Mouse (Mus musculus) heart, embryonic 11.5 days (tissue): ENCODE measurements around the gene Tmed8. TPM values are rescaled to one million over a fixed set of nuclear protein-coding genes. Genes with fewer than 3 reads are reported as not detected.
"Not testable (repeated sequence)": the region's sequence is repeated elsewhere in the genome, so short reads cannot be mapped to it uniquely, and the experiment has no call there.

ENCODE experiments used
- ATAC-seq: fragments of 200-750 bp; cut with Nextera tagmentation; replicated peaks from 2 replicates; pipeline ENCODE4 v1.8.0; 2017; ENCODE audit warnings: moderate library complexity; ENCODE audit not compliant: insufficient number of reproducible peaks, low FRiP score, low TSS enrichment
- H3K27ac ChIP-seq: fragments of 300-500 bp; sonication (generic); 2 replicates; pipeline ENCODE4 v1.5.1; 2014; ENCODE audit warnings: mild to moderate bottlenecking, low read depth, low read length
- H3K27me3 ChIP-seq: fragments of 300-500 bp; sonication (generic); 2 replicates; pipeline ENCODE4 v1.6.1; 2014; ENCODE audit warnings: mild to moderate bottlenecking, low read length, mixed read lengths; ENCODE audit not compliant: control insufficient read depth, insufficient read depth
- H3K36me3 ChIP-seq: fragments of 300-500 bp; sonication (generic); 2 replicates; pipeline ENCODE4 v1.6.1; 2014; ENCODE audit warnings: mild to moderate bottlenecking, low read length, moderate library complexity, mixed read lengths; ENCODE audit not compliant: control insufficient read depth, insufficient read depth
- H3K4me1 ChIP-seq: fragments of 300-500 bp; sonication (generic); 2 replicates; pipeline ENCODE4 v1.6.1; 2014; ENCODE audit warnings: low read length; ENCODE audit not compliant: control insufficient read depth, insufficient read depth
- H3K4me2 ChIP-seq: fragments of 300-500 bp; sonication (generic); 2 replicates; pipeline ENCODE4 v1.6.1; 2014; ENCODE audit warnings: mild to moderate bottlenecking, moderate library complexity
- H3K4me3 ChIP-seq: fragments of 300-500 bp; sonication (generic); 2 replicates; pipeline ENCODE4 v1.5.1; 2014; ENCODE audit warnings: low read depth, low read length
- H3K9ac ChIP-seq: fragments of 300-500 bp; sonication (generic); 2 replicates; pipeline ENCODE4 v1.6.1; 2014; ENCODE audit warnings: mild to moderate bottlenecking, low read depth, low read length, moderate library complexity
- H3K9me3 ChIP-seq: fragments of 300-500 bp; sonication (generic); replicated peaks from 2 replicates; pipeline ENCODE4 v1.6.1; 2016; ENCODE audit warnings: low read length; ENCODE audit not compliant: control insufficient read depth
- WGBS: fragments of 180-500 bp; shearing (Covaris S2); extraction: QIAGEN DNeasy Blood & Tissue Kit; methylation state at CpG from one replicate; pipeline ENCODE4 v1.1.7; 2014; ENCODE audit not compliant: insufficient replicate concordance; 5-methylcytosine and 5-hydroxymethylcytosine counted together
- polyA plus RNA-seq: library from polyadenylated mRNA; unstranded; fragments of >200 nt; fragmentation: Nextera tagmentation; extraction: Ambion mirVana; gene quantifications from 2 replicates; pipeline ENCODE4 v1.2.1, GENCODE M21; 2014

Gene Tmed8
- polyA plus RNA-seq, 1 experiment from 2014 or later: 2.1 TPM

DNA sequence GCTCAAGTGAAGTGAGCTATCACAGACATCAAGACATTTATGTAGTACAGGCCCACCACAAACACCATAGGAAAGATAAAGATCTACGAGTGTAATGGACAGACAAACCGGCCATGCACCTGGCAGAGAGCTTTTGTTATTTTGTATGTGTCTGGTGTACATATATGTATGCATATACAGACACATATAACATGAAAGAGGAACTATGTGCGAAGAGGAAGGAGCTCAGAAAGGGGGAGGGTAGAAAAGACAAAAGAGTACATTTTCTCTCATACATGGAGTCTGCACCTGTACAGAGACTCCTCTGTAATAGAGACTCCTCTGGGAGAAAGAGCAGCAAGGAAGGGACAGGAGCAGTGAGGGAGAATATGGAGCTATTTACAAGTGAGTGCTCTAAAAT, 7.2 kb downstream of the Tmed8 start:
- no peak for ATAC-seq
- H3K9me3 ChIP-seq: no peaks in the 10 kb centered on the region
- 85% methylated on average over 3 of the region's 3 CpGs for WGBS
- no peaks in the 10 kb centered on the region for H3K4me1 ChIP-seq
- no peak overlapping the region for H3K4me3 ChIP-seq
- no peaks in the 10 kb centered on the region for H3K36me3 ChIP-seq
- no peaks in the 10 kb centered on the region for H3K27me3 ChIP-seq
- H3K27ac ChIP-seq: no peak overlapping the region
- H3K4me2 ChIP-seq: no peak overlapping the region
- no peak overlapping the region for H3K9ac ChIP-seq

DNA sequence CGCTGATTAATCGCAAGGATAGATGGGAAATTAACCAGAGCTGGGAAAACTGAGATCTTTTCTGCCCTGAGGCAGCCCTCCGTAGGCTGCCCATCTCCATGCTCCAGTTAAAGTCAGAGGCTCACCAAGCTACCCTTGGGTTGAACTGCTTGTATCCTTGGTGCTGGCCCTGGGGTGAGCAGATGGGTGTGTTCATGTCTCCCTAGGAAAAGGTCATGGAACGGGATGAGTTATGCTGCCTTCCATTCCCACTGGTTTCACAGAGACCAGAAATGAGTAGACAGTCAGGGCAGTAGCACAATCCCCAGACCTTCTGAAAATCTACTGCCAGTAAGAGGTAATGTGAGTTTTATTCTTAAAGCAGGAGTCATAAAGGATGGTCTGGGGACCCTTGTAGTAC, 22.6 kb downstream of the Tmed8 start:
- 92% methylated on average over 4 of the region's 4 CpGs for WGBS
- Histone ChIP-seq H3K4me3 (no peak overlapping the region), H3K9me3 (no peaks in the 10 kb centered on the region), H3K36me3 (no peaks in the 10 kb centered on the region), H3K4me2 (no peak overlapping the region), H3K27me3 (no peaks in the 10 kb centered on the region), H3K9ac (no peak overlapping the region), H3K27ac (no peak overlapping the region), H3K4me1 (no peaks in the 10 kb centered on the region)
- no peak for ATAC-seq

DNA sequence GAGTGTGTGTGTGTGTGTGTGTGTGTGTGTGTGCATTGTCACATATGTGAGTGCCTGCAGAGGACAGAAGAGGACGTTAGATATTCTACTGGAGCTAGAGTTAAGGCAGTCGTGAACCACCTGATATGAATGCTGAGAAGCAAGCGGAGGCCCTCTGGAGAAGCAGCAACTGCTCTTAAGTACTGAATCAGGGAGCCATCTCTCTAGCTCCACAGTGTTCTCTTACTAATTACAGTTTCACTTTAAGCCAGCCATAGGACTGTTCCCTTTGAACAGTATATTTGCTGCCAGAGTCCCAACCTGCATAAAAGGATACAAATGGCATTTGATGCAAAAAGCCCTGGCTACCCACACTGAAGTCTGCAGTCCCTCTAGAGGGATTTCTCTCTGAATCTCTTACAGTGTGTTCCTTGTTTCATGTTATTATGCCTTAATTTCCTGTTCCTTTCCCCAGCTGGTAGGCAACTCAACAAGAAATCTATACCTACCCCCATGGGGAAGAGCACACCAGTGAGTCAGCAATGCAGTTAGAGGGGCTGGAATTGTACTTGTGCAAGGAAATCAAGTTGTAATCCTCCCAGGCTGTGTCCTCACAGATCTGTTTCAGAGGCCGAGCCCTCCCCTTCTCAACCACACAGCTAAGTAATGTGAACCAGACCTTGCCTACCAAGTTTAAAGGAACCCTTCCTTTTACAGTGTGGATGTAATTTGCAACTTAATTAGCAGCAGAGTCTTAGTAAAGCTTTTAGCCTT, 24.9 kb downstream of the Tmed8 start:
- 62% methylated on average over 4 of the region's 4 CpGs for WGBS

DNA sequence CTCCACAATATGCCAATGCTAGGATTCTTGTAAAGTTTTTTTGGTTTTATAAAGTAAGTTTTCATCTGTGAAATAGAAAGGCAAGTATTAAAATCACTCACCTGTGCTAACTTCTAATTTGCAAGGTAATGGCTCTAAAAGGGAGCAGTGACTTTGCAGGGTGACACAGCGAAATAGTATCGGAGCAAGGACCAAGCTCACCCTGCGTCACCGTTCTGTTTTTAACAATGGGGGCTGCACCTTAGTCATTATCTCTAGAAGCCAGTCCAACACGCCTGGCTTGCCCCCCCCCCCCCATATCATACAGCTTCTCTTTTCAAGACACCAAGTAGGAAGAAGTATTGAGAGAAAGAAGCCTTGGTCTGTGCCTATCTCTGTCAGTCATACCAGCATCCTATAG, 39.4 kb downstream of the Tmed8 start:
- WGBS: 79% methylated on average over 5 of the region's 5 CpGs
- H3K9me3 ChIP-seq: no peaks in the 10 kb centered on the region
- peak; percentile 83 for ATAC-seq

More for the DNA sequence above, 24.9 kb downstream of the Tmed8 start:
- H3K27me3 ChIP-seq: no peaks in the 10 kb centered on the region
- no peak overlapping the region for H3K27ac ChIP-seq
- H3K4me1 ChIP-seq: no peaks in the 10 kb centered on the region
- H3K4me2 ChIP-seq: no peak overlapping the region
- H3K9ac ChIP-seq: no peak overlapping the region
- H3K9me3 ChIP-seq: no peaks in the 10 kb centered on the region
- H3K4me3 ChIP-seq: no peak overlapping the region
- no peaks in the 10 kb centered on the region for H3K36me3 ChIP-seq
- no peak for ATAC-seq

DNA sequence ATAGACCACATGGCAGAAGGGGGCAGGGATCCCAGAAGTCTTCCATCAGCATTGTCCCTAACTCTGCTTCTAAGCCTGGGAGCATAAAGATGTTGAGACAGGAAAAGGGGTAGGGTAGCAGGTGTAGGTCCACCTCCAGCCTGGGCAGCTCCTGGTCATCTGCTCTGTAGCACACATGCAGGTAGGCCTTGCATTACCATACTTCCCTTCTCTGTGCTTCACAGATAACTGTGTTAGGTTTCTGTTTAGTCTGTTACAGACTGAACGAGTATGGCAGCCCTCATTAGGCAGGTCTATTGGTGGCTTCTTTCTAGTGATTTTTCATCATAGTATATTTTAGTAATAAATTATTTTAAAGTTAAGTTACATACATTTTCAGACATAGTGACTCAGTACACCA, 39.9 kb downstream of the Tmed8 start:
- H3K4me1 ChIP-seq: 0 out of 2 replicates have a peak, but pooled peaks cover 3% of the 10 kb centered on the region
- H3K4me2 ChIP-seq: no peak overlapping the region
- H3K9me3 ChIP-seq: no peaks in the 10 kb centered on the region
- no peak overlapping the region for H3K4me3 ChIP-seq
- WGBS: 61% methylated on average over 1 of the region's 1 CpGs
- H3K36me3 ChIP-seq: no peaks in the 10 kb centered on the region; the same call in 1 of the 2 replicates
- H3K9ac ChIP-seq: no peak overlapping the region
- H3K27me3 ChIP-seq: no peaks in the 10 kb centered on the region
- no peak; the same call in 1 of the 2 replicates for ATAC-seq
- H3K27ac ChIP-seq: peak overlapping the region; percentile 46; the same call in 1 of the 2 replicates

More for the DNA sequence above, 39.4 kb downstream of the Tmed8 start:
- H3K36me3 ChIP-seq: no peaks in the 10 kb centered on the region; the same call in 1 of the 2 replicates
- no peaks in the 10 kb centered on the region for H3K27me3 ChIP-seq
- peak overlapping the region; percentile 24; the same call in 1 of the 2 replicates for H3K4me2 ChIP-seq
- 0 out of 2 replicates have a peak, but pooled peaks cover 3% of the 10 kb centered on the region for H3K4me1 ChIP-seq
- peak overlapping the region; percentile 83 for H3K27ac ChIP-seq
- H3K9ac ChIP-seq: no peak overlapping the region
- H3K4me3 ChIP-seq: no peak overlapping the region

DNA sequence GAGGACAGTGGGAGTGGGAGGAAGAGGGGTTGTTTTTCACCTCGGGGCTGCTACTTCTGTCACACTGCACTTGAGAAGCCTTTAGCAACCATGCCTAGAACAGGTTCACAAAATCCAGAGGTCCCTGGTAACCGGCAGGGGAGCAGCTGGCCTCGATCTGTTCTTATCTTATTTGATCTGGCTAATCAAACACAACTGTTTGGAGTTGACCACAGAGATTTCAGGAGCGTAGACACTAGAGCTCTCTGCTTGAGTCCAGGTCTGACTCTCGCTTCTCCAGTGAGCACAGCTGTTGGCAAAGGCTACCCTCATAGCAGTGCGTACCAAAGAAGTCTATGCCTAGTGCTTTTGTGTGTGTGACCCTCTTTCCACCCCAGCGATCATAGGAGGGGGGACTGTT, 42.2 kb downstream of the Tmed8 start:
- WGBS: 69% methylated on average over 7 of the region's 7 CpGs

DNA sequence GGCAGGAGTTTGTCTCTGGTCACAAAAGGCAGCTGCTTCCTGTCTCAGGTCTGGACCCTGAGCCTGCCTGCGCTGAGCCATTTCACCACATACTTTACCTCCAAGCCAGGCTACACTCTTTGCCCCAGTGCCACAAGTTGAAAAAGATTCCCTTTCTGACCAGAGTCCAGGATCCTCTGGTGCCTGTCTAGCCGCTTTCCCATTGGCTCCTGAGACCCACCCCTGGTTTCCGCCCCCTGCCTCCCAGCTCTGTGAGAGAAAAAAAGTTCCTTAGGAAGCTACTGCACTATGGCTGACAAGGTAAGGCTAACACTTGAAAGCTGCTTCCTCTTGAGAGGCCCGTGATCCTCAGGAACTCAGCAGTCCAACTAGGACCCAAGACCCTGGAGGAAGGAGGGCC, 42.9 kb downstream of the Tmed8 start:
- peak overlapping the region; percentile 2; the same call in 1 of the 2 replicates for H3K4me2 ChIP-seq
- H3K9ac ChIP-seq: peak overlapping the region; percentile 10; the same call in 1 of the 2 replicates
- no peak for ATAC-seq
- H3K27me3 ChIP-seq: no peaks in the 10 kb centered on the region
- H3K36me3 ChIP-seq: no peaks in the 10 kb centered on the region; the same call in 1 of the 2 replicates
- no peaks in the 10 kb centered on the region for H3K9me3 ChIP-seq
- H3K4me3 ChIP-seq: no peak overlapping the region
- 33% methylated on average over 4 of the region's 4 CpGs for WGBS
- H3K4me1 ChIP-seq: 0 out of 2 replicates have a peak, but pooled peaks cover 3% of the 10 kb centered on the region
- no peak overlapping the region for H3K27ac ChIP-seq

More for the DNA sequence above, 42.2 kb downstream of the Tmed8 start:
- Histone ChIP-seq H3K4me1 (0 out of 2 replicates have a peak, but pooled peaks cover 3% of the 10 kb centered on the region), H3K4me2 (no peak overlapping the region), H3K27ac (no peak overlapping the region), H3K27me3 (no peaks in the 10 kb centered on the region), H3K9ac (no peak overlapping the region), H3K4me3 (no peak overlapping the region), H3K9me3 (no peaks in the 10 kb centered on the region), H3K36me3 (no peaks in the 10 kb centered on the region; the same call in 1 of the 2 replicates)
- ATAC-seq: no peak

DNA sequence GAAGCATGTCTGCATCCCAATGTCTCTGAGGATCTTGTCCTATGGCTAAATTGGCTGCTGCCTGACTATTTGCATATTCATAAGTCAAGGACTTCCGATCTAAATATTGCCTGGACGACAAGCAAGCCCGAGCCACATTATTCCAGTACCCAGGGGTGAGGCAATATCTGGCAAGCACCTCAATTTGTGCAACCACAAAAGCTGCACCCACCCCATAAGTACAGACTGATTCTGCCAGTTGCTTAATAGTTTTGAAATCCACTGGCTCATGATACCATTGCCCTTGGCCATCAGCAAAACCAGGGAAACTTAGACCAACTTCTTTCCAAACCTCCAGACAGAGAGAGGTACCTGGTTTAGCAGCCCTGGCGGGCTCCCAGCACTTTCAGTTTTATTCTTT, 45.8 kb downstream of the Tmed8 start:
- H3K9me3 ChIP-seq, H3K36me3 ChIP-seq, H3K4me1 ChIP-seq, H3K4me3 ChIP-seq, H3K9ac ChIP-seq, H3K27me3 ChIP-seq, H3K4me2 ChIP-seq, H3K27ac ChIP-seq, ATAC-seq: not testable (repeated sequence)
- WGBS: 91% methylated on average over 4 of the region's 4 CpGs
